Mouse (Mus musculus): ENCODE results near the gene Sik3. TPM values are rescaled to one million over a fixed set of nuclear protein-coding genes. Genes with fewer than 3 reads are reported as not detected.

Sik3 gene
- 17.9 and 25.2 TPM in 2 replicates for polyA plus RNA-seq (2012; rRNA removed; ENCODE audit: low replicate concordance)

GRCm38 (mm10) chr9:46012091-46013008, at the start of gene Sik3, which contains the start of gene Pafah1b2:
Gene Sik3 (plus strand): TSS chr9:46012820.
Gene Pafah1b2 (minus strand): TSS chr9:46012690.

GRCm38 (mm10) chr9:46228491-46228890, 215.9 kb downstream of the Sik3 start, which contains the start of gene Apoa1:
Gene Apoa1 (plus strand): TSS chr9:46228580.

GRCm38 (mm10) chr9:46235596-46235648, 222.8 kb downstream of the Sik3 start, which contains the start of gene Apoc3:
Gene Apoc3 (minus strand): TSS chr9:46235636.

GRCm38 (mm10) chr9:46240526-46241153, 228.0 kb downstream of the Sik3 start, which contains the start of gene Apoa4:
Gene Apoa4 (plus strand): TSS chr9:46240696.

GRCm38 (mm10) chr9:46268343-46268873, 255.8 kb downstream of the Sik3 start, which contains the start of gene Apoa5:
Gene Apoa5 (plus strand): TSS chr9:46268633.

GRCm38 (mm10) chr9:46272677-46273454, 260.2 kb downstream of the Sik3 start, which contains the start of gene Zpr1:
Gene Zpr1 (plus strand): TSS chr9:46273064.

Other genes with a start within 250 kb of the Sik3 start
- gene Cep164, start 184.1 kb upstream of the Sik3 start, polyA plus RNA-seq (2012; rRNA removed; ENCODE audit: low replicate concordance), result 14.6 and 21.1 TPM in 2 replicates
- 30.5 and 56.5 TPM in 2 replicates for gene Bace1, start 174.2 kb upstream of the Sik3 start, polyA plus RNA-seq (2012; rRNA removed; ENCODE audit: low replicate concordance)
- 32.5 and 46.6 TPM in 2 replicates for gene Pcsk7, start 106.3 kb upstream of the Sik3 start, polyA plus RNA-seq (2012; rRNA removed; ENCODE audit: low replicate concordance)
- gene Rnf214, start 105.9 kb upstream of the Sik3 start, polyA plus RNA-seq (2012; rRNA removed; ENCODE audit: low replicate concordance), result 16.6 and 21.5 TPM in 2 replicates
- 196 and 1,166 TPM in 2 replicates for gene Tagln, start 76.8 kb upstream of the Sik3 start, polyA plus RNA-seq (2012; rRNA removed; ENCODE audit: low replicate concordance)
- 496 and 1,099 TPM in 2 replicates for gene Sidt2, start 57.6 kb upstream of the Sik3 start, polyA plus RNA-seq (2012; rRNA removed; ENCODE audit: low replicate concordance)
- 25.0 and 28.5 TPM in 2 replicates for gene Pafah1b2, start 130 bp upstream of the Sik3 start, polyA plus RNA-seq (2012; rRNA removed; ENCODE audit: low replicate concordance)
- gene Apoa1, start 215.8 kb downstream of the Sik3 start, polyA plus RNA-seq (2012; rRNA removed; ENCODE audit: low replicate concordance), result 0.42 and 2.2 TPM in 2 replicates
- gene Apoc3, start 222.8 kb downstream of the Sik3 start, polyA plus RNA-seq (2012; rRNA removed; ENCODE audit: low replicate concordance), result 3.4 and 11.2 TPM in 2 replicates
- gene Apoa4, start 227.9 kb downstream of the Sik3 start, polyA plus RNA-seq (2012; rRNA removed; ENCODE audit: low replicate concordance), result 0.06 TPM in 1 of 2 replicates, not detected in the other